Mouse (Mus musculus): ENCODE results near the gene Magi3. TPM values are rescaled to one million over a fixed set of nuclear protein-coding genes. Genes with fewer than 3 reads are reported as not detected.

The Magi3 gene
- total and polyA plus RNA-seq, 2 experiments, result 5.0 to 17.7 TPM

DNA sequence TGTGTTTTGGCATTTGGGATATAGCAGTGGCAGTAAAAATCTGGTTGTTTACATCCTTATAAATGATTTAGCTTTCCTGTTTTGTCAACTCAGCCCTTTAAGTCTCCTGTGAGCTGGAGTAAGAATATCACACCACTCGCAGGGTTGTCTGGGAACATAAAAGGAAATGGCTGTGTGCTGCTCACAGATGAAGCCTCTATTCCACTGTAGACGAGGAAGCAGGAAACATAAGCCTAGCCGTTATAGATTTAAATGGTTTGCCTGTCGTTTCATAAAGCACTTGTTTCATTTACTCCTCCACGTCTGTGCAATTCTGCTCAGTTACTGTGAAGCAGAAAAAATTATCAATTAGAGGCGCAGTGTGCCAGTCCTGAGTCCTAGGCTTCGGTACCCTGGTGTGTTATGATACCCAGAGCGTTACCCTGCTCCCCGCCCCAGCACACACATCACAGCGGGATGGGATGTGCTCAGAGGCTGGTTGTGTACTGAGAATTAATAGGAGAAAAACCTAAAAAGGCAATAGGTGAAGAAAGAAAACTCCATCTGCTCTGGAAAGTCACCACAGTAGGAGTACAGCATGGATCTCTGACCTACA lies 17.8 kb upstream of the Magi3 start:
- TF ChIP-seq POLR2A (IDR thresholded peaks at IDR 0.05; ENCODE audit: extremely low read depth, insufficient read depth, low read length), result no peak
- no peak for TF ChIP-seq CTCF (IDR thresholded peaks at IDR 0.05; ENCODE audit: low read depth, low read length)
- no peaks in the 10 kb centered on the region for H3K27me3 ChIP-seq (ENCODE audit: control insufficient read depth, insufficient read depth, low read length)
- H3K4me1 ChIP-seq (ENCODE audit: control insufficient read depth, insufficient read depth, low read length), result no peaks in the 10 kb centered on the region
- no peaks in the 10 kb centered on the region for H3K79me2 ChIP-seq (ENCODE audit: control insufficient read depth, insufficient read depth, low read length)
- no peak for DNase-seq (ENCODE audit: extremely low read depth, low read depth, low spot score)
- no peak overlapping the region for H3K4me3 ChIP-seq (ENCODE audit: insufficient read depth, low read depth, low read length)
- 80% methylated on average over 10 of the region's 10 CpGs for WGBS
- H3K27ac ChIP-seq (replicated peaks; ENCODE audit: insufficient read depth, low read depth, low read length), result no peak overlapping the region
- H3K36me3 ChIP-seq (ENCODE audit: control insufficient read depth, insufficient read depth, low read length), result no peaks in the 10 kb centered on the region
- H3K9ac ChIP-seq (ENCODE audit: low read depth, low read length), result no peak overlapping the region

- no peaks in the 10 kb centered on the region for H3K79me2 ChIP-seq (ENCODE audit: control insufficient read depth, insufficient read depth, low read length)
- H3K36me3 ChIP-seq (ENCODE audit: control insufficient read depth, insufficient read depth, low read length), result no peaks in the 10 kb centered on the region
- no peak for DNase-seq (ENCODE audit: extremely low read depth, low read depth, low spot score)
- no peaks in the 10 kb centered on the region for H3K4me1 ChIP-seq (ENCODE audit: control insufficient read depth, insufficient read depth, low read length)
- H3K27ac ChIP-seq (replicated peaks; ENCODE audit: insufficient read depth, low read depth, low read length), result no peak overlapping the region
- H3K27me3 ChIP-seq (ENCODE audit: control insufficient read depth, insufficient read depth, low read length), result no peaks in the 10 kb centered on the region
- WGBS, result 97% methylated on average over 2 of the region's 2 CpGs
- TF ChIP-seq POLR2A (IDR thresholded peaks at IDR 0.05; ENCODE audit: extremely low read depth, insufficient read depth, low read length), result no peak
- no peak for TF ChIP-seq CTCF (IDR thresholded peaks at IDR 0.05; ENCODE audit: low read depth, low read length)
- H3K4me3 ChIP-seq (ENCODE audit: insufficient read depth, low read depth, low read length), result no peak overlapping the region
- no peak overlapping the region for H3K9ac ChIP-seq (ENCODE audit: low read depth, low read length)
These were observed 15.9 kb upstream of the Magi3 start for GRCm38 (mm10) chr3:104236029-104236428.

- DNase-seq (ENCODE audit: extremely low read depth, low read depth, low spot score), result no peak
- H3K9ac ChIP-seq (ENCODE audit: low read depth, low read length), result no peak overlapping the region
- no peaks in the 10 kb centered on the region for H3K79me2 ChIP-seq (ENCODE audit: control insufficient read depth, insufficient read depth, low read length)
These were observed 14.9 kb upstream of the Magi3 start for GRCm38 (mm10) chr3:104235099-104235498.

GRCm38 (mm10) chr3:104233366-104234312 lies 13.5 kb upstream of the Magi3 start:
- no peaks in the 10 kb centered on the region for H3K4me1 ChIP-seq (ENCODE audit: control insufficient read depth, insufficient read depth, low read length)
- no peak overlapping the region for H3K27ac ChIP-seq (replicated peaks; ENCODE audit: insufficient read depth, low read depth, low read length)
- H3K9ac ChIP-seq (ENCODE audit: low read depth, low read length), result no peak overlapping the region
- no peak for TF ChIP-seq CTCF (IDR thresholded peaks at IDR 0.05; ENCODE audit: low read depth, low read length)
- TF ChIP-seq POLR2A (IDR thresholded peaks at IDR 0.05; ENCODE audit: extremely low read depth, insufficient read depth, low read length), result no peak
- no peak overlapping the region for H3K4me3 ChIP-seq (ENCODE audit: insufficient read depth, low read depth, low read length)
- no peak for DNase-seq (ENCODE audit: extremely low read depth, low read depth, low spot score)
- 48% methylated on average over 7 of the region's 7 CpGs for WGBS
- H3K79me2 ChIP-seq (ENCODE audit: control insufficient read depth, insufficient read depth, low read length), result no peaks in the 10 kb centered on the region
- H3K36me3 ChIP-seq (ENCODE audit: control insufficient read depth, insufficient read depth, low read length), result no peaks in the 10 kb centered on the region
- no peaks in the 10 kb centered on the region for H3K27me3 ChIP-seq (ENCODE audit: control insufficient read depth, insufficient read depth, low read length)

More at GRCm38 (mm10) chr3:104235099-104235498, 14.9 kb upstream of the Magi3 start:
- Histone ChIP-seq H3K4me1 (ENCODE audit: control insufficient read depth, insufficient read depth, low read length) (no peaks in the 10 kb centered on the region), H3K4me3 (ENCODE audit: insufficient read depth, low read depth, low read length) (no peak overlapping the region), H3K27me3 (ENCODE audit: control insufficient read depth, insufficient read depth, low read length) (no peaks in the 10 kb centered on the region), H3K36me3 (ENCODE audit: control insufficient read depth, insufficient read depth, low read length) (no peaks in the 10 kb centered on the region), H3K27ac (replicated peaks; ENCODE audit: insufficient read depth, low read depth, low read length) (no peak overlapping the region)
- TF ChIP-seq CTCF (IDR thresholded peaks at IDR 0.05; ENCODE audit: low read depth, low read length) (no peak), POLR2A (IDR thresholded peaks at IDR 0.05; ENCODE audit: extremely low read depth, insufficient read depth, low read length) (no peak)
- 97% methylated on average over 5 of the region's 5 CpGs for WGBS

GRCm38 (mm10) chr3:104227438-104228111 lies 7.4 kb upstream of the Magi3 start:
- no peak for DNase-seq (ENCODE audit: extremely low read depth, low read depth, low spot score)
- H3K27ac ChIP-seq (replicated peaks; ENCODE audit: insufficient read depth, low read depth, low read length), result no peak overlapping the region
- H3K79me2 ChIP-seq (ENCODE audit: control insufficient read depth, insufficient read depth, low read length), result no peaks in the 10 kb centered on the region
- no peaks in the 10 kb centered on the region for H3K36me3 ChIP-seq (ENCODE audit: control insufficient read depth, insufficient read depth, low read length)
- H3K4me1 ChIP-seq (ENCODE audit: control insufficient read depth, insufficient read depth, low read length), result no peaks in the 10 kb centered on the region
- TF ChIP-seq CTCF (IDR thresholded peaks at IDR 0.05; ENCODE audit: low read depth, low read length) (no peak), POLR2A (IDR thresholded peaks at IDR 0.05; ENCODE audit: extremely low read depth, insufficient read depth, low read length) (no peak)
- 47% methylated on average over 5 of the region's 5 CpGs for WGBS
- no peaks in the 10 kb centered on the region for H3K27me3 ChIP-seq (ENCODE audit: control insufficient read depth, insufficient read depth, low read length)
- H3K4me3 ChIP-seq (ENCODE audit: insufficient read depth, low read depth, low read length), result no peak overlapping the region
- H3K9ac ChIP-seq (ENCODE audit: low read depth, low read length), result no peak overlapping the region

Data from liver, adult 2 months (tissue).